Mouse (Mus musculus) thymus, postnatal 4 days (tissue): ENCODE data around the gene Zfr.

Experiments
- DNase-seq: peaks from one replicate; pipeline ENCODE4 v3.0.0; 2021

Gene Zfr

DNA sequence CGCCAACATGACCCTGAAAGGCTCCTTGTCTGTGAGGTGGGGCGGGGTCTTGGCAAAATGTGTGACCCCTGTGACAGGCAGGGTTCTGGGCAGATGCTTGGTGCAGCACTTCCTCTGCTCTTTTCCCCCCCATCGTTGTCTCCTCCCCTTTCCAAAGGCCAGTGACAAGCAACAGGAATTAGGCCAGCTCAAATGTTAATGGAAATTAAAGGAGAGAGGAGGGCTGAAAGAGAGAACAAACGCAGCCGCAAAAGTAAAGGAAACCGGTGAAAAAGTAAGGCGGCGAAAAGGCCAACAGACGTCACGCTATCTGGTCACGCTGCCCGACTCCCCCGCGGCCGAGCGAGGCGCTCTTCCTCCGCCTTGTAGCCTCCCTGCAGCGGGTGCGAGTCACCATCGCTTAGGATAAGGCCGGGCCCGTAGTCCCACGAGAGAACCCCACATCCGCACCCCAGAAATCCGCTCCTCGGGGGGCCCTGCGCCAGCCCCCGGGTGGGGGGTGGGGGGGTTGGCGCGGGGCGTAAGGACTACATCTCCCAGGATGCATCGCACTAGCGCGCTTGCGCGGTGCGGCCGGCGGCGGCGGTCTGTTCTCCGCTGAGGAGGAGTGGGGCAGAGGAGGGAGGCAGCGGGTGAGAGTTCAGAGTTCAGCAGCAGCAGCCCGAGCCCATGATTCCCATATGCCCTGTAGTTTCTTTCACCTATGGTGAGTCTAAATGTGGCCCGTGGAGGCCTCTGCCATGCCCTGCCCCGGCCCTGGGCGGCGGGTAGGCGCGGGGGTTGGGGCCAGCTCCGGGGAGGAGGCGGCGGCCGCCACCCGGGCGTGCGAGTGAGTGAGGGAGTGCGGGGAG is at the start of gene Zfr:
TSS of gene Zfr (plus strand) at position 590 of the 851 bp plus-strand sequence.
- peak; percentile 96 for DNase-seq

DNA sequence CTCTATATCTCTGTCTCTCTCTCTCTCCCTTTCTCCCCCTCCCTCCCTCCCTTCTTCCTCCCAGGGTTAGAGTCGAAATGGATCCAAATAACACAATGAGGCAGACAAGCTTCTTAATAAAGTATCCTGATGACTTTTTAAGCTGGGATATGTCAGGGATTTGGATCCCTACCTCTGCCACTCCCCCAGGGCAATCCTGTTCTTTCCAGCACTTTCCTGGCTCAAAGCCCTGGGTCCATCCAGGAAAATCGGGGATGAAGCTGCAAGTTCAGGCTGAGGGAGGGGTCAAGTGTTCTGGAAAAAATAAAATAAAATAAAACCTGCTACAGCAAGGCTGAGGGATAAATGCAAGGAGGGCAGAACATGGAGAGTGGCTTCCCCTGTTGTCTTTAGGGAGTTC is 49.7 kb upstream of the Zfr start:
- no peak for DNase-seq

DNA sequence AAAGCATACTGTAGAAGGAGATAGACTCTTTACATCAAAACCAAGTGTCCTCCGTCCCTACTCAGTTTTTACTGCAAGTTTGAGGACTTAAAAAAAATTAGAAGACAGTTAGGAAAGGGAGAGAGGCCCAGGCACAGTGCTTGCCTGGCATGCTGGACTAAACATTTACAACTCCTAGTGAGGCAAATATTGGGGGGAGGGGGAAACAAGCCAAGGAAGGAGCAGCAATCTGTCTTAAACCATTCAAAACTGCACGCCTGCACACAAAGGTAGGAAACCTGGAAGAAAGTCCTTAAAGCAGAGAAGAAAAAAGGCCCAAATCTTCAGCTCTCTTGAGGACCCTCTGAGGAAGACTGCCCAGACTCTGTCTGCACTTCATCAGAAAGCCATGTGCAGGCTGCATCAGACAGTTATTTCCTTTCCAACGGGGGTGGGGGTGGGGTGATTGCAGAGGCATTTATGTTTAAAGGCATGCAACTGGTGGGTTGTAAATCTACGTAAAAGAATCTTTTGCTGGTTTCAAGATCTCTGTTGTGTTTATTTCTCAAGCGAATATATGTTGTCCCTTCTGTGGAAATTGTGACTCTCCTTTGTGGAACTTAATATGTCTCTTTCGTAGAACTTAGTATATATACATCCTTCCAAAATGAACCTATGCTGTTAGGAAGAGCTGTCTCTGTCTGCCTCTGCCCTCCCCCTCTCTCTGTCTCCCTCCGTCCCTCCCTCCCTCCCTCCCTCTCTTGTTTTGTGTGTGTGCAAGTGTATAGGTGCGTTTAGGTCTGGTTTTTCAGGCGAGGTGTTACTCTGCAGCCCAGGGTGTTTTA is 49.0 kb upstream of the Zfr start:
- no peak for DNase-seq

DNA sequence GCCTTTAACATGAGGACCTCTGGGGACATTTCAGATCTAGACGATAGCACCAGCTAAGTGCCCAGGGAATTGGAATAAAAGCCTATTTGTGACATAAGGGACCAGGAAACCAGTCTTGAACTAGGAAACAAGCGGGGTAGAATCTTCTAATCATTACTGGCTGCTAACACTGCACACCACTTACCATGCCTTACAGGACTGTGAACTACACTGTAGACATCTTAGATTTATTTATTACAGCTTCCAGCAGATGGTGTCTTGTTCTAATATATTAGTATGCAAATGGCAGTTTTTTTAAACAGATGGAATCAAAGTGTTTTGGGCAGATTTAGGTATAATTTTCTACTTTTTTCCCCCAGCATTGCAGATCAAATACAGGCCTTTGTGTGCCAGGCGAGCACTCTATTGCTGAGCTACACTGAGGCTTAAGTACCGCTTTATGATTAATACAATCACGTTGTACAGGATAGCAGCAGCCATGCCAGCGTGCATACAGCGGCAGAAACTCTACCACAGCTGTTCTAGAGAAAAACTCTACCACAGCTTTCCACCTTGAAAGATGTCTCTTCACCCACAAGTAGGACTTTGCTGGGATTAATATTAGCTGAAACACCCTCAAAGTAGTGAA is 44.8 kb upstream of the Zfr start:
- DNase-seq: no peak

DNA sequence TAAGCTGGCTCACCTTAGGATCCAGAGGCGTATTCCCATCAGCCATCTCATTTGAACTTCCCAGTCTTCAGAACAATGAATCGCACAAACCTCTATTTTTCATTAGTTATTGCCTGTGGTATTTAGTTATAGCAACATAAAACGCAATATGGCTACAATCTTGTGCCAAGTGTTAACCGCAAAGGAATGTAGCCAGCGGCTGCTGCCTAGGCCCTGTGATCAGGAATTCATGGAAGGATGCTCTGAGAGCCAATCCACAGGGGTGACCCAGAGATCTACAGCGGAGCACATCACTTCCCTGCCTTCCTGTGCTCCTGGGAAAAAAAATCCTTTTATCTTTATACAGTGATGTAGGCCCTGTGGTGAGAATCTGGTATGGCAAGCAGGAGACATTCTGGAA is 43.2 kb upstream of the Zfr start:
- no peak for DNase-seq

DNA sequence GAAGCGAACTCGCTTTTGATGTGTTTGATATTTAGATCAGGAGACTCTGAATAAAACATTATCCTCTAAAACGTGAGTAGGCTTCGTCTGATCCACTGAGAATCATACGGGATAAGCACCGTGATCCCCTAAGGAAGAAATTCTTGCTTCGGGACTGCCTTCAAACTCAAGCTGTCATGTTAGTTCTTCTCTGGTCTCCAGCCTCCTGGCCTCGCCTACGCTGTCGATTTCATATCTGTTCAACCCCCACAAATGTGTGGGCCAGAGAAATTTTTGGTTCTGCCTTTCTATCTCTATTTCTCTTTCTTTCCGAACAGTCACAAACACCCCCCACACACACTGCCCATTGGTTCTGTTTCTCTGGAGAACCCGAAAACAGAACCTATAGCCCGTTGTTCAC is 35.3 kb upstream of the Zfr start:
- DNase-seq: no peak

DNA sequence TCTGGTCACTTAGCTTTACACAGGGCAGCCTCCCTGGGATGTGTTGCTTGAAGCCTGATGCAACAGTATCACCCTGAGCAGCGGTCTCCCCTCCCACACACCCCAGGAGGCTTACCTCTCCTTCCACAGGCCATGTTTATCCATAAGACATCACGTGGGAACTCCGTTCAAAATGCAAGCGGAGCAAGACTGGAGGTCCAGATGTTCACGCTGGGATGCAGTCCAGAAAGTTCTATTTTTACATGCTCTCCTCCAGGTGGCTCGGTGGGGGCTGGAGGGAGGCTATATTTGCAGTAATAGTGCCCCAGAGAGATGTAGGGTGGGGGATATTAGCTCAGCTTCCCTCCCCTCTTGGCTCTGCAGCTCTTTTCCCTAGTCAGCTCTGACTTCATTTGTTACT is 33.5 kb upstream of the Zfr start:
- no peak for DNase-seq

DNA sequence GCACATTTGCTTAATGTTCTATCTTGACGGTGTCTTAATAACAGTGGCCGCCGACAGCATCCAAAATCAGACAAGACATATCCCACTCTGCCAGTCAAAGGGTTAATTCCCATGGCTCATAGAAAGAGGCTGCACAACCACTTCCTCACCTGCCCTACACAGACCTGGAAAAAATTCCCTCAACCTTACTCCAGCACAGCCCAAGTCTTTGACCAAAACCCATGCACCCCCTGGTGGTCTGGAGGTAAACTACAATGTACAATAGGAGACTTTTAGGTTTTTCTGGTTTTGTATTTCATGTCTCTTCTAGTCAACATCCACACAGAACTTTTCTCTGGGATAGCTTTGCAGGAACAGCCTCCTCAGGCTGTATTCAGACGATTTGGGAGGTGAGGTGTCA is 32.8 kb upstream of the Zfr start:
- peak; percentile 75 for DNase-seq

DNA sequence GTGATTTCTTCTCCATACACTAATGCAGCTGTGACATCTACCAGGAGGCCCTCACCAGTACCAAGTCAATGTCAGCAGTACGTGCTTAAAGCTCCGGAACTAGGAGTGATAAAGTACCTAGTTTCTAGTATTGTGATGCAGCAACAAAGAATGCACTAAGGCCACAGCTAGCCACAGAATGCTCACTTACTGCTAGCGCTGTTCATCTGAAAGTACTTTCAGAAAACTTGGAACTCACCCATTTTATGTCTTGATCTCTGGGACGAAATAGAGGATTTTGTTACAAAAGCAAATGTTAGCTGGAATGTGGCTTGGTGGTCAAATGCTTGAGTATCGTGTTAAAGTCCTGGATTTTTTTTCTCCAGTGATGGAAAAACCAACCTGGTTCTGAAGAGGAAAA is 30.0 kb upstream of the Zfr start:
- DNase-seq: no peak

DNA sequence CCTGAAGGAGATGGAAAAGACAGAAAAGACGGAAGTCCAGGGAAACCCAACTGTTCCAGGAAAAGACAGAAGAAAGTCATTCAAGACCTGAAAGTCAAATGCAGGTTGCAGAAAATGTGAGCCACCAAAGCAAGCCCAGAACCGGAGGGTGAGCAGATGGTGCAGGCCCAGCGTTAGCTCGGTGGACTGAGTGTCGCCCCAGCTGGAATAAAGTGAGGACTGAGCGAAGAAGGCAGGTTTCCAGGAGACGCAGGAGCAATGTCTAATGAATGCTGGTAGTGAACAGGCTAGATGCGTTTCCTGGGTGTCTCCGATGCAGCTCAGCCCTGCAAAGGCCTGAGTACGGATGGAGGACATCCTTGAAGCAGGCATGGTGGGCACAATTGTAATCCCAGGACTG is 29.5 kb upstream of the Zfr start:
- no peak for DNase-seq

DNA sequence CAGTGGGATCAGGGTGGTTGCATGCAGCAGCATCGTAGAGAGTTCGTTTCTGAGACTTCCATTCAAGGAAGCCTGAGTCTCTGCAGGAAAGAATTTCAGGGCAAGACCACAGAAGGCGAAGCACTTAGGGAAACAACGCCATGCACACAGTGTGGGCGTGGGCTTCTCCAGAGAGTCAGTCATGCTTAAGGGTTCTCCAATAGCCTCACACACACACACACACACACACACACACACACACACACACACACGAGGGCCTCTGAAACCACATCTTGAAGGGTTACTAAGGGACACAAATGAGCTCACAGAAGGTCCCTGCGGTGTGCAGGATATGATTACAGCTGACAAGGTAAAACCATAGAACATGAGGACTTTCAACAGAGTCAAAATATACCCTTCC is 27.5 kb upstream of the Zfr start:
- DNase-seq: no peak

DNA sequence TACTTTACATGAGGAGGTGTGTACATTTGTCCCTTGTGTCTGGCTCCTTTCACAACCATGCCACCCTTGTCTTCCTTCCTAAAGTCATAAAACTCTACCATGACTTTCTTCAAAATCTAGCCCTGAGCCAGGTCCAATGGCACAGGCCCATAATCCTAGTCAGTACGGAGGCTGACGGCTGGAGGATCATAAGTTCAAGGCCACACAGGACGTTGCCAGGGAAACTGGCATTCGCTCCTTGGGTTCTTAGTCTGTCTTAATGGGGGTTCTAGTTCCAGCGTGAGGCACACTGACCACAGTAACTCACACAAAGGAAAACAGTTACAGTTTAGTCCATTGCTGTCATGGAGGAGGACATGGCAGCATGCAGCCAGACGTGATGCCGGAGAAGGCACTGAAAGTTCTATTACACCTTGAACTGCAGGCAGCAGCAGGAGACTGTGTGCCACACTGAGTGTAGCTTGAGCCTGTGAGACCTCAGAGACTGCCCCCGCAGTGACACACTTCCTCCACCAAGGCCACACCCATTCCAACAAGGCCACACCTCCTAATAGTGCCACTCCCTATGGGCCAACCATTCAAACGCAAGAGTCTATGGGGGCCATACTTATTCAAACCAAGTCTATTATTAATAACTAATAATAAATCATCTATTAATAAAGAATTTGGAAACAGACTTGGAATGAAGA is 26.5 kb upstream of the Zfr start:
- DNase-seq: no peak

DNA sequence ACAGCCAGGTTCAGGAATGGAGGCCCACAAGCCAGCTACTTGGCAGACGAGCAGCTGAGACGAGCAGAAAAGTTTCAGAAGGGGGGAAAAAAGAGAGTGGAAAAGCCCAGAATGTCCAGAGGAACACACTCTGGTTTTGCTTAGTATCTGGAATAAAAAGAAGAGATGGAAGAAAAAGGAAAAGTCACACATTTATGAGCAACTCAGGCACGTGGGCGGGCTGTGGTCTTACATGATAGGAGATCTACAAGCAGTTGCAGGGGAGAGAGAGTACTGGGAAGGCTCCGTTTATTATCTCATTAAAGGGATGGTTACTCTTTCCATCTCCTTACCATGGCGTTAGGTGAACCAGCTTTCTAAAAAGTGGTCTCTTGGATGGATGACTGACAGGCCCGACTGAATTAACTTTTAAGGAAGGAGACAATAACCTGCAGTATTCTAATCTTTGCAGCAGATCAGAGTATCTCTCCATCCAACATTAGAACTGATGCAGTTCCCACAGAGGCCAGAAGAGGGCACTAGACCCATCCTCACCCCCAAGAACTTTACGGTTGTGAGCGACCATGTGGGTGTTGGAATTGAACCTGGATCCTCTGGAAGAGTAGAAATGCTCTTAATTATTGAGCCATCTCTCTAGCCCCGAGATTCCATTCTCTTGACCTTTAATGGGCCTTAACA is 25.7 kb upstream of the Zfr start:
- DNase-seq: peak; percentile 81

DNA sequence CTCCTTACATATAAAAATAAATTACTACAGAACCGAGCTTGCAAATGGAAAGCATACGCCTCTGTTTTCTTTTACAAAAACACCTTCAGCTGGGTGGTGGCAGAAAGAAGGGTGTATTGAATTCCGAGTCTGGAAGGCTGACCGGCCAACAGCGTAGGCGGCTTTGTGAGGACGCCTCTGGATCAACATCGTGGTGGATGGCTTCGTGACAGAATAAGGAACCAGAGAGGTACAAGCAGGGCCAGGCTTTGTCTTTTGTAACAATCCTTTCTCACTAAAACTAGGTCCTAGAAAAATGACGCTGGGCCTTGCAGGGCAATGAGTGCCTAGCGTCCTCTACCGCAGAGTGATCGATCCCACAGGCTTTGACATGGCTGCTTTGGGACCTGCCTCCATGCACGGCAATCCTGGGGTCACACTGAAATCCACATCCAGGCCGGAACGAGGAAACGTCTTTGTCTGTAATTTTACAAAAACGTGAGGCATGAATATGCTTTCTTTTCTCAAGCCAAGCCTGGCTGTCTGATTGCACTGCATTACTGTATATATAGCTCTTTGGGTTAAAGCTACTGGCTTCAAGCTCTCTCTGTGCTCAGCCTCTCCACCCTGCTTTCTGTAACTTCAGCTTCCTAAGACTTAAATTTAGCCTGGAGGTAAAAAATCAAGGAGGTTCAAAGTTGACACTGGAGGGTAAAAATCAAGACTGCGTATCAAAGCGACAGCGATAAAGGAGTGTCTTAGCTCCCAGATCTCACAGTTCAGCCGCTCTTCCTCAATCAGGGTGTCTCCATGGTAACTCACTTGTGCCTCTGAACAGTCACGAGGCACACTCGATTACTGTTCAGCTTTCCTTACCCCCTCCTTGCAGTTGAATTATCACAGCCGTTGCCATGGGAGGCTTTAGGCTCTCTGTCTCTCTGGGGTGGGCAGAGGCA is 24.3 kb upstream of the Zfr start:
- no peak for DNase-seq

DNA sequence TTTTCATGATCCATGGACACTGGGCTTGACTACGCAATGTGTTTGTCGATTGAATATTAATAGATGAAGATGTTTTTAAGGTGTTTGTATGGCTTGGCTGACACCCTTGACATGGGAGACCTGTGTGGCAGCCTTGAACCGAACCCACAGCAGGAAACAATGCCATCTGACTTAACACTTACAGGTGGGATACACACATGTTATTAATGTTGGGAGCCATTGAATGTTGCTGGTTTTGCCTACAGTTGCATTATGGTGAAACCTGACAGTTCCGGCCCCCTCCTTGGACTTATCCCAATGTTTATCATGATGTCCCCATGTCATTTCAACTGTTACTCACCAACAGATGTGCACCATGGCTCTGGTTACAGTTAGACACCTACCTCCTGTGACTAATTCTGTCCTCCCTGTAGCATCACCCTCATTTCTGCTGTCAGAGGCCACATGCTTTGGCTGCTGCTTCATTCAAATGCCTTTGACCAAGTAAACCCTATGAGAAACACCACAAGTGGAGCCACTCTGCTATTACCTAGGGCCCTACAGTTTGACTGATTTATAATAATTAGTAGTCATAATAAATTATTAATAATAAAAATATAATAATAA is 23.6 kb upstream of the Zfr start:
- DNase-seq: no peak

DNA sequence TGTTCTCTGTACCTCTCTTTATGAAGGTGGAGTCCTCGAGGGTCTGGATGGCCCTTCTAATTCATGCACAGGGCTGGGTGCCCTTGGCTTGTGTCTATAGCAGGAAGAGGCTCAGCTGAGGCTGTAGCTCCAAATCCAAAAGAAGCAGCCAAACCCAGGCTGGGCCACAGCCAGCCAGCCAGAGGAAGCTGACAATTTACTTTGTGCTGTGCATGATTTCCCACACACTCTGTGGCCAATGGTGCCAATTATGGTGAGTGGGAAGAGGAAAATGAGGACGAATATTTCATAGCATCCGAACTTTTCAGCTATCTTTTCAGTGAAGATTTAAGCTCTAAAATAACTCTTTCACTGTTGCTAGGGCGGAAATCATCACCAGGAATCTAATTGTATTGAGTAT is 21.2 kb upstream of the Zfr start:
- no peak for DNase-seq

DNA sequence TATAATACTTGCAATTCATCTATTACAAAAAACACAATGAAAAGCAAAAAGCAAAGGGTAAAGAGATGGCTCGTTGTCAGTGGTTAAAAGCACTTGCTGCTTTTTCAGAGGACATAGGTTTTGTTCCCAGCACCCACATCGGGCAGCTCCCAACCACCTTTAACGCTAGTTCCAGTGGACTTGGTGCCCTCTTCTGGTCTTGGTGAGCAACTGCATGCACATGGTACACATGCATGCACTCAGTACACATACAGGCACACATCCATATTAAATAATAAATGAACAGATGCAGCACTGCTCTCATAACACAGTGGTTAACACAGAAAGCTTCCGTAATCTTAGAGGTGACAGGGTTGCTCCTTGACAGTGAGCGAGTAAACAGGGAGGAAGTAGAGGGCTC is 20.3 kb upstream of the Zfr start:
- DNase-seq: no peak

DNA sequence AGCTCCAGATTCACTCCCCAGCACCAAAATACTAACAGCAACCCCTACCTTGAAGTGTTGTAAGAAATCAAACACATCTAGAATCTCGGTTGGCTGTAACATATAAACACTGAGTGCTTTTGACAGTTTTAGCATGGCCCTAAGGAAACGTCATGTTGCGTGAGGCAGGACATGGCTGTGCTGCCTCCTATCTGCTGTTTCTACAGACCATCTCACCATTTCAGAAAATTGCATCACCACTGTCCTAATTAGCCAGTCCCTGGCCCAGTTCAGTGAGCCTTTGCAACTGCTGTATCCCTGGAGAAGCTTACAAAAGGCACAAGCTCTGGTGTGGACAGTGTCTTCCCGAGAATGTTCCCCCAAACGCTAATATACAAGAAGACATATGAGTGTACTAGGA is 16.7 kb upstream of the Zfr start:
- no peak for DNase-seq

DNA sequence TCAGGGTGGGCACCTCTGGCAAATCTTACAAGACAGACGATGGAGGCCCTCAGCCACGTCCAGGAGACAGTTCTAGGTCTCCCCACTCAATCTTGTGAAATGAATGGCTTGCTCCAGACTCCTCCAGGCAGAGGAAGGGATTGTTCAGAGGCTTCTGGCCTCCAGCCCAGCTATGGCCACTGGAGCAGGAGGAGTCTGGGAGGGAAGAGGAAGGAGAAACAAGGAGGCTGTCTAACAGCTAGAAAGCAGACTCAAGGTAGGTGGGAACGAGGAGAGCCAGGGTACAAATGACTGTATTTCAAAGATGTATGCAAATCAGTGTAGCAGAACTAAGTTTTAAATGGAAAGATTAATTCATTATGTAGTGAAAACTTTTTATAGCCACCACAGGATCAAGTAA is 13.9 kb upstream of the Zfr start:
- no peak for DNase-seq

DNA sequence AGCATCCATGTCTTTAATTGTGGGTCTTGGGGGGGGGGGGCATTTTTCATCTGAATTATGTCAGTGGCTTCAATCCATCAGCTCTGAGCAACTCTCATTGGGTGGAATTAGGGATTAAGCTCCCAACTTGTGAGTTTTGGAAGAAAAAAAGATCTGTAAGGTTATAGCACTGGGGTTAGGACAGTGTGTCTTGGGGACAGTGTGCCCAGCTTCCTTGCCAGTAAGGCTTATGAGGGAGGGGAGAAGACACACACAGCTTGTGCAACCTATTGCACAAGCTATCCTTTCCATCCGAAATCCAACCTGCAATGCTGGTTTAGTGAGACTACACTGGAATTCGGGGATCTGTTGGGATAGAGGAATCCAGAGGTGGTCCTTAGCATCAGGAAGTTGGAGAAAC is 12.8 kb upstream of the Zfr start:
- no peak for DNase-seq

DNA sequence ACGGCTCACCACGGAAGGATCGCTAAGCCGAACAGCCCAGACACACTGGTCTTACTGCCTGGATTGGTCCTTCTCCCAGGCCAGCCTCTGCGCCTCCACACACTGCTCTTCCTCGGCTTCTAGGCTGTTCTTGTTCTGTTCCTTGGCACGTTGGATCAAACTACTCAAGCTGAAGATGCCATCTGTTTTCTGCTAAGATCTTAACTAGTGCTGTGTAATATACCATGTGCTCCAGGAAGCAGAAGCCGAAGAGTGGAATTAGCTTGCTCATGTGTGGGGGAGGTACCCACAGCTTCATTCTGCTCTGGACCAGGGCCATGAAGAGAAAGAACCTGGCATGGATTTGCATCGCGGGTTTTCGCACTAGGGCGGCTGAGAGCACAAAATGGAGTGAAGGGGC is 11.2 kb upstream of the Zfr start:
- no peak for DNase-seq
